Mouse (Mus musculus) intestine, postnatal 0 days (tissue): ENCODE measurements at regions not wholly inside any gene's neighbourhood (a gene's known extent, or its start where the extent isn't known, plus 50 kb on each side); places are given as distances from the start of the nearest gene placed in this dataset.

Experiments
- ATAC-seq: fragments of 200-750 bp; cut with Nextera tagmentation; 2 replicates; pipeline ENCODE4 v1.8.0; 2017; ENCODE audit warnings: mild to moderate bottlenecking, moderate TSS enrichment, moderate library complexity
- H3K27ac ChIP-seq: fragments of 300-500 bp; sonication (generic); 2 replicates; pipeline ENCODE4 v1.5.1; 2014; ENCODE audit warnings: mild to moderate bottlenecking, low read depth, low read length, moderate library complexity
- H3K27me3 ChIP-seq: fragments of 300-500 bp; sonication (generic); replicated peaks from 2 replicates; pipeline ENCODE4 v1.6.1; 2014; ENCODE audit warnings: low read length, mixed read lengths; ENCODE audit not compliant: control insufficient read depth, insufficient read depth
- H3K36me3 ChIP-seq: fragments of 300-500 bp; sonication (generic); 2 replicates; pipeline ENCODE4 v1.6.1; 2014; ENCODE audit warnings: mild to moderate bottlenecking, moderate library complexity; ENCODE audit not compliant: control insufficient read depth, insufficient read depth
- H3K4me1 ChIP-seq: fragments of 300-500 bp; sonication (generic); replicated peaks from 2 replicates; pipeline ENCODE4 v1.6.1; 2014; ENCODE audit warnings: antibody characterized with exemption, low read length, mixed read lengths; ENCODE audit not compliant: control insufficient read depth, insufficient read depth
- H3K4me2 ChIP-seq: fragments of 300-500 bp; sonication (generic); replicated peaks from 2 replicates; pipeline ENCODE4 v1.6.1; 2014; ENCODE audit warnings: low read depth, mild to moderate bottlenecking, moderate library complexity
- H3K4me3 ChIP-seq: fragments of 300-500 bp; sonication (generic); 2 replicates; pipeline ENCODE4 v1.5.1; 2014; ENCODE audit warnings: low read depth, low read length
- H3K9ac ChIP-seq: fragments of 300-500 bp; sonication (generic); 2 replicates; pipeline ENCODE4 v1.6.1; 2014; ENCODE audit warnings: mild to moderate bottlenecking, low read depth, low read length
- H3K9me3 ChIP-seq: fragments of 300-500 bp; sonication (generic); 2 replicates; pipeline ENCODE4 v1.6.1; 2016; ENCODE audit warnings: mixed run types; ENCODE audit not compliant: control insufficient read depth
- CTCF ChIP-seq: sonication (generic); IDR thresholded peaks from 2 replicates; pipeline ENCODE4 v1.5.1; 2016; ENCODE audit warnings: low read depth, mild to moderate bottlenecking, control low read depth, antibody characterized with exemption, moderate library complexity
- WGBS: fragments of 180-500 bp; shearing (Covaris S2); extraction: QIAGEN DNeasy Blood & Tissue Kit; methylation state at CpG from one replicate; pipeline ENCODE4 v1.1.7; 2014; 5-methylcytosine and 5-hydroxymethylcytosine counted together

DNA sequence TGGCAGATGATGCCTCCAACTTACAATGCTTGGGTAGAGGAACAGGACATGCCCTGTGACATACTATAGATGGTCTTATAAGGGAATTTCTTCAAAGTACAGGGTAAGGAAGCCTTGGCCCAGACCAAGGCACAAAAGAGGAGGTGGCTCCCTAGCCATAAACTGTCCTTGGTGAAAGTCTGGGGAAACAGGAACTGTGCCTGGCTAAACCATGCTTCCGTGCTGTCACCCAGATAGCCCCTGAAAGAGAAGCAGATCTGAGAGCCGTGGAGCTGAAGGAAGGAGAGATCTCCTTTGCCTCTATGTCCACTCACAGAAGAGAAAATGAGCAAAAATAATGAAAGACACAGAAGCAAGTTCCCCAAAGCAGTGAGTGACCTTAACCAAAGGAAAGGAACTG is 248.0 kb downstream of the Tcerg1l start:
- H3K9ac ChIP-seq, result no peak overlapping the region
- H3K4me1 ChIP-seq, result no peaks in the 10 kb centered on the region
- H3K36me3 ChIP-seq, result no peaks in the 10 kb centered on the region
- no peak for ATAC-seq
- WGBS, result 82% methylated on average over 2 of the region's 2 CpGs
- H3K4me2 ChIP-seq, result no peak overlapping the region
- no peak overlapping the region for H3K27ac ChIP-seq
- H3K4me3 ChIP-seq, result no peak overlapping the region
- H3K9me3 ChIP-seq, result no peaks in the 10 kb centered on the region
- no peak for TF ChIP-seq CTCF
- H3K27me3 ChIP-seq, result no peaks in the 10 kb centered on the region

DNA sequence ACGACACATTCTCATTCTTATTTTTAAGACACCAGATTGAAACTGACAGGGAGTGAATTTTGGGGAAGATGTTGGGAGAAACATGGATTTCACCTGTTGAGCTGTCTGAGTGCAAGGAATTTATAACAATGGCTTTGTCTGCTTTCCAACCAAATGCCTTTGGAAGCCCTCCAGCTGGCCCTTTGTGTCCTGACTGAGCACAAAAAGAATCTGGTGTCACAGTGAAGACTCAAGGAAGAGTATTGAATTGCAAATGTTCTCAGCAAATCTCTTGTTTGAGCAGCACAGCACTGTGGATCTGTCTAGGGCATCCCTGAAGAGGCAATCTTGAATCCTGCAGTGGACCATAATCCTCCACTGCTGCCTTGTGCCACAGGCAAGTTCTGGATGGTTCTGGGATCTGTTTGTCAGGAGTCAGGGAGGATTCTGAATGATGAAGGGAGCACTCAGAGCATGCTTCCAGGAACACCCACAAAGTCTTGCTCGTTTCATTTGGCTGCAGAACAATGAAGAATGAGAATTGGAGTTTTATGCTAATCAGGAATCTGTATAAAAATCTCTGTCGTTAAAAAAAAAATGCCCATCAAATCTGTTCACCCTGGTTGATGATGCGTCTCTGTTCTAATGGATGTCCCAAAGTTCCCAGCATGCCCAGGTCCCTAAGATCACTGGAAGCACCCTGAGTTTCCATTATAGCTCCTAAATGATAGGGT is 243.9 kb downstream of the Tcerg1l start:
- no peak for TF ChIP-seq CTCF
- H3K4me2 ChIP-seq, result no peak overlapping the region
- H3K4me3 ChIP-seq, result no peak overlapping the region
- no peak overlapping the region for H3K27ac ChIP-seq
- no peaks in the 10 kb centered on the region for H3K4me1 ChIP-seq
- H3K27me3 ChIP-seq, result no peaks in the 10 kb centered on the region
- ATAC-seq, result no peak
- 70% methylated on average over 4 of the region's 4 CpGs for WGBS
- no peaks in the 10 kb centered on the region for H3K9me3 ChIP-seq
- no peaks in the 10 kb centered on the region for H3K36me3 ChIP-seq
- no peak overlapping the region for H3K9ac ChIP-seq
